Mouse (Mus musculus) E14TG2a.4 (cell line): Measurements from ENCODE around the gene Olfr156.

Experiments used
- CTCF ChIP-seq: conservative IDR thresholded peaks from 2 replicates; pipeline ENCODE4 v1.5.1; 2014; ENCODE audit warnings: low read length
- NANOG ChIP-seq: IDR thresholded peaks from 2 replicates; pipeline ENCODE4 v1.6.1; 2014; ENCODE audit warnings: borderline replicate concordance, low read length, mixed read lengths
- POU5F1 ChIP-seq: IDR thresholded peaks from 2 replicates; pipeline ENCODE4 v1.6.1; 2014; ENCODE audit warnings: low read length, borderline replicate concordance

DNA sequence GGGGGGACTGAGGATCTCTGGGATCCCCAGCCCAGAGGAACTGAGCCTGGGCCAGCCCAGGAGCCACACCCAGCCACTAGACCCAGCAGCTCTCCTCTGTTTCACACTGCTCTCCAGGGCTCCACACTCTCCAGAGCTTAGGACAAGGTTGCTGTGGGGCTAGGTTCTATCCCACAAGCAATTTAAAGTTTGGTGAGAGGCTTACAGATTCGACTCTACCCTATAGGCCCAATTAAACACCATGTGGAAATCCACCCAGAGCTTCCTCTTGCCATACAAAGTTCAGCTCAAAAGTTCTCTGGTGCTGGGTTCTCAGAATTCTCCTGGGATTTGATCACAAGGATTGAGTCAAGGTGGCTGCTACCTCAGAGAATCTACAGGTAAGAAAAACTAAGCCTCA is 16.4 kb upstream of the Olfr156 start, which contains the start of gene Olfr157:
- TF ChIP-seq CTCF = no peak
- TF ChIP-seq POU5F1 = no peak
- no peak for TF ChIP-seq NANOG
